Mouse (Mus musculus) MEL (cell line): ENCODE measurements at regions not wholly inside any gene's neighbourhood (a gene's known extent, or its start where the extent isn't known, plus 50 kb on each side); places are given as distances from the start of the nearest gene placed in this dataset.

Source experiments
- CTCF ChIP-seq, 3 experiments: IDR thresholded peaks in 2 of 3; conservative IDR thresholded peaks in 1 of 3; 2 replicates each; pipeline ENCODE4 v1.5.1; 2011 to 2012; ENCODE audit warnings: low read length in 3 of 3, low read depth in 2 of 3, mild to moderate bottlenecking in 2 of 3, improper control_type of control experiment in 1 of 3, inconsistent platforms in 1 of 3, mixed read lengths in 1 of 3, moderate library complexity in 1 of 3; ENCODE audit not compliant: control insufficient read depth in 1 of 3, insufficient read depth in 1 of 3, poor library complexity in 1 of 3, severe bottlenecking in 1 of 3
- ELF1 ChIP-seq: IDR thresholded peaks from 2 replicates; pipeline ENCODE4 v1.6.1; 2014; ENCODE audit warnings: low read depth, mild to moderate bottlenecking, inconsistent platforms, low read length, improper control_type of control experiment, moderate library complexity
- MAX ChIP-seq: IDR thresholded peaks from 2 replicates; pipeline ENCODE4 v1.6.1; 2011; ENCODE audit warnings: low read length, improper control_type of control experiment
- USF1 ChIP-seq: IDR thresholded peaks from 2 replicates; pipeline ENCODE4 v1.6.1; 2014; ENCODE audit warnings: low read depth, mild to moderate bottlenecking, inconsistent platforms, low read length, improper control_type of control experiment, moderate library complexity

GRCm38 (mm10) chr12:12486656-12487356 lies 224.9 kb downstream of the Fam49a start:
- no peak for TF ChIP-seq USF1
- no peak for TF ChIP-seq MAX
- TF ChIP-seq CTCF (IDR thresholded peaks at IDR 0.05 in 2 of 3, conservative IDR thresholded peaks at IDR 0.05 in 1 of 3; ENCODE audit: control insufficient read depth in 1 of 3, insufficient read depth in 1 of 3, low read depth in 2 of 3, low read length in 3 of 3, poor library complexity in 1 of 3, severe bottlenecking in 1 of 3), result no peak
- TF ChIP-seq ELF1, result no peak
